Mouse (Mus musculus) monocyte, adult 5-6 weeks (primary cell): ENCODE results near the gene Mfap3l. TPM values are rescaled to one million over a fixed set of nuclear protein-coding genes. Genes with fewer than 3 reads are reported as not detected.

Experiments
- total RNA-seq: library from RNA; stranded (forward); fragments of 200-1000, 200-491, 200-594 nt; gene quantifications from 3 replicates; pipeline ENCODE4 v1.2.3, GENCODE M21; 2017

The Mfap3l gene
- total RNA-seq, 1 experiment from 2014 or later, result 2.4 TPM

Other genes with a start within 250 kb of the Mfap3l start
- not detected in 3 replicates for gene Gm10283, start 129.6 kb upstream of the Mfap3l start, total RNA-seq
- gene Aadat, start 126.9 kb upstream of the Mfap3l start, total RNA-seq, result not detected in 3 replicates